Mouse (Mus musculus): ENCODE results near the gene Prrxl1.

Prrxl1 gene

GRCm38 (mm10) chr14:32628584-32628983 lies 29.4 kb downstream of the Prrxl1 start:
- no peak for DNase-seq

- DNase-seq, result no peak
Measured at GRCm38 (mm10) chr14:32632908-32633600, 33.8 kb downstream of the Prrxl1 start.

GRCm38 (mm10) chr14:32634015-32634682 lies 34.9 kb downstream of the Prrxl1 start:
- DNase-seq, result no peak

DNA sequence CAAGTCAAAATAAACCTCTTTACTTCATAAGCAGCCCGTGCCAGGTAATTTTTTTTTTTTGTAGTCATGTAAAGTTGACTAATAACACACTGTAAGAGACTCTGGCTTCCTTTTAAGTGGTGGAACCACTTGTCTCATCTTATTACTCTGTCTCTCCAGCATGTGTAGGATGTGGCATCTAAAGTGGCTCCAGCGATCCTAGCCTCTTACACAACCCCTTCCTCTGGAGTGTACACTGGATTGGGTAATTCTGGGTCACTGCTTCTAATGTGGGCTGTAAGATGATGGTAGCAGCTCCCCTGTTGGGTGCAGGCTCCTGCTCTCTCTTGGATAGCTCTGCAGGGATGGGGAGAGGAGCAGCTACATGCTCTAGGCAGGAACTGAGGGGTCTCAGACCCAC lies 39.3 kb downstream of the Prrxl1 start:
- no peak for DNase-seq

DNA sequence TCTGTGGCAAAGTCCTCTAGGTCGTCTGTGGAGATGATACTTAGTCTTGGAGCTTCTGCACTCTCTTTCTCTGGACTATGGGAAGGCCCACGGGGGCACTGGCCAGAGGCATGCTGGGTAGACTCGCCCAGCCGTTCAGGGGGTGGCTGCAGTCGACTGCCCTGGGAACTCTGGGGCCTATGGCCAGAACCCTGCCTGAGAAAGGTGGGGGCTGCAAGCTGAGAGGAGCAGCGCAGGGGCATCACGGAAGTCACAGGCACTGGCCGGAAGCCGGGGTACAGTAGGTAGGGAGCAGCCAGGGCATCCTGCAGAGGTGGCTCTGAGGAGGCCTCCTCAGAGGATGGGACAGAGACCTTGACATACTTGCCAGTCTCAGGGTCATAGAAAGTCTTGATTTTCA lies 60.6 kb downstream of the Prrxl1 start:
- no peak for DNase-seq

GRCm38 (mm10) chr14:32663099-32663498 lies 63.9 kb downstream of the Prrxl1 start:
- DNase-seq, result no peak

DNA sequence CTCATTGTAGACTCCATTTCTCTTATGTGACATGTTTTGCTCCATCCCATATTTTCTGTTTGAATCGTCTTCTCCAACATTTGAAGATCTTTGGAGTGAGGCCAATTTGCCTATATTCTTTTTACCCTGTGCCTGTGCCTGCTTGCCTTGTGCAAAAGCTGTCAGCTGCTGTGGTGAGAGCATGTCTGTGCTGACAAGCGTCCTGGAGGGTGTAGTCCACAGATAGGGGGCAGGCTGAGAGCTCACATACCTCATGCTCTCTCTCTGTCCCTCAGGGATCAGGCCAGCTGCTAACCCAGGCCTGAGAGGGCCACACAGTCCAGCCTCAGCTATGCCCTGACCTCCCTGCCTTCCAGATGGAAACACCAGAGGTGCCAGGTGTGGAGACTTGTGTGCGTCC lies 74.0 kb downstream of the Prrxl1 start:
- DNase-seq, result no peak

- DNase-seq, result no peak
Measured at GRCm38 (mm10) chr14:32678565-32678964, 79.4 kb downstream of the Prrxl1 start.

- no peak for DNase-seq
Measured at GRCm38 (mm10) chr14:32681603-32682002, 82.4 kb downstream of the Prrxl1 start.

DNA sequence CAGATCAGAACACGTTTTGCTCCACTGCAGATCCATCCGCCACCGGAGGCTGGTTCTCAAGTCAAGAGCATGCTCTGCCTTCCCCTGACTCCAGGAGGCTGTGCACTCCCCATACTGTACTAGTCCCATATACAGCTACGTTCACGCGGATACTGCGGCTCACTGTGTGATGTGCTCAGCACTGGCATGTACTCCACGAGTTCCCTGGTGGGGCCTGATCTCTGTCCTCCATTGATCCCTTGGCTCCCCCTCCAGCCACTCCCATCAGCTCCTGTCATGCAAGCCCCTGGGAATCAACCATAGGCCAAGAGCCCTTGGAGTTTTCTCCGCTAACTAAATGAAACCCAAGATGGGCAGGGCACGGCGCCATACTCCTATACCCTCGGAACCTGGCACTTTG lies 83.3 kb downstream of the Prrxl1 start:
- no peak for DNase-seq

DNA sequence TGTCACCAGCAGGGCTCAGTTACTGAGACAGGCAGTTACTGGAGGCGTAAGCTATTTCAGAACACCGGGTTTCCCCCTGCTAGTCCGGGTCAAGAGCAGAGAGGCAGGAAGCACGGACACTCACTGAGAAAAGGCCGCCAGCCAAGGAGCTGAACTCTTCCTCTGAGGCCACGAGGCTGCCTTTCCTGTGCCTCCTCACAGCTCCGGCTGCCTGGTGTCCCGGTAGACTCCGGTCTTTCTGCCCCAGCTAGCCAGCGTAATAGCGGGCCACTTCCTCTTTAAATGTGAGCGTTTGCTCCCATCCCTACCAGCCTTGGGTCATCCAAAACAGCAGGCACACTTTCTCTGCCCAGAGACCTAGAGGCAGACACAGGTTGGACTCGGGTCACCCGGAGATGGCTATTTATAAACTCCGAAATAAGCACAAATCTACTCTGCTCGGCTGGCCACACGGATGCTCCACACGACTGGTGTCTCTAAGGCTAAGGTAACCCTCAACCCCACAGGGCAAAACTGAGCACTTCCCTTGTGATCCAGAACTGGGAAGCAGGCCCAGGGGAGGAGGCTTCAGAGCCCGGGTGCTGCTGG lies 84.1 kb downstream of the Prrxl1 start:
- peak; percentile 35 to 73 for DNase-seq

DNA sequence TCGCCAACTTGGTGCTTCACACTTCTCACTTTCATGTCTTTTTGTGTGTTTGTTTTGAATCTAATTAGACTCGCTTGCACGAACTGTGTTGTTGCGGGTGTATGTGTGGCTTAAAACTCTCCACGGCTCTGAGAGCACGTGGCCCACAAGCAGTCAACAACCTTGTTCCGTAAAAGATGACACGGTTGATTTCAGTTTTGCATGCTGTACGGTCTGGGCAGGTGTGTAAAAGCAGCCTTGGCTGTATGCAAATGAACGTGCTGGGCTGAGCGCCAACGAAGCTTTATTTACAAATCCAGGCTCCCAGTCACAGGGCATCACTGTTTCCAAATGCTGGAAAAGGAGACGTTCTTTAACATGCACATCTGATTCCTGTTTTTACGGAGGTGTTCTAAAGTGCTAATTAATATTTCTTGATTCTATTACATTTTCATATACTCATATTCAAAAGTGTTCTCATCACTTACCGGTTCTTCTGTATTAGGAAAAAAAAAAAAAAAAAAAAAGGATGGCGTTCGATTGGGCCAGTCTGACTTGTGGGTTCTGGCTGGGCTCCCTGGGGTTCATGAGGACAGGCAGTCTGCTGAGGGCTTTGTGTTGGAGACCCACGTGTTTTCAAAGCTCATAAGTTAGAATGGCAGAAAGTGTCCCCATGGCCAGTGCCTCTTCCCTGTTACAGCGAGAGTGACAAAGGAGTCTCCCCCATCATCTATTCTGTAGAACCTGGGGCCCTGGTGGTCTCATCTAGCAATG lies 85.0 kb downstream of the Prrxl1 start:
- DNase-seq, result peak; percentile 53 to 61

DNA sequence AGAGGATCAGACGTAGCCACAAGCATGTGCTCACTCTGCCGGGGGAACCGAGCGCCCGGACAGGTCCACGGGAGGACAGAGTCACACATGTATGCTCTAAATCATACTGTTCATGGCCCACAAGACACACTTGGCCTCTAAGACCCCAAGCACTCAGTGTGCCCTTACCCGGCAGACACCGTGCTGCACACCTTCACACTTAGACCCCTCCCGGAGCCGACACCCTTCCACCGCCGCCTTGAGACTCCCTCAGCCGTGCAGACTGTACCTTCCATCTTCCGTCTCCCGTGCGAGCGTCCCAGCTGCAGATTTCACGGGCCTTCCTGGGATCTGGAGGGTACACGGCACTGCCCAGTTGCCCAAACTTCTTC lies 85.5 kb downstream of the Prrxl1 start:
- DNase-seq, result no peak

DNA sequence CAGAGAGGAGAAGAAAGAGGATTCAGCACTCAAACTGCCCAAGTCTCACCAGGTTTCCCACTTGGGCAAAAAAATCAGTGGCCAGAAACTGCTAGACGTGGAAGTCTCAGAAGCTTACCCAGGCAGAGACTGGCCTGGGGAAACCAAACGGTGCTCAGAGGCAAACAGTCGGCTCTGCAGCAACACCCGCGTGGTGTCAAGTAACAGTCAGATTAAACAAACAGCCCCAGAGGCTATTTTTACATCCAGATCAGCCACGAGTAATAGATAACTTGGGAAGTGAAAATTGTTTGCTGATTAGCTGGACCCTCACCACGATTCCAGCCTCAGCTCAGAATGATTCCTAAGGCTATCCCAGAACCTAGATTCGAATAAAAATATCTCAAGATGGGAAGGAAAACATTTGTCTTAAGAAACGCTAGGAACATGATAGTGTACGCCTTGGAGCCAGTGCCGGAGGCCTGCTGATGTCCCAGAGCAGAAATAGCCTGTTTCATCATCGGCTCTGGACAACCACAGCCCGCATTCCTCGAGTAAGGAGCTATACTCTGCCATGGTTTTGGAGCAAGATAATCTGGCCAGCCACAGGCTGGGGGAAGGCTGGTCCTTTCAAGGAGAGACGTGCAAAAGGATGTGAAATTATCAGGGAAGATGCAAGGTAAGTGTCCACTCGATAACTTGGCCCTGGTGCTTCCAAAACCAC lies 86.1 kb downstream of the Prrxl1 start, which contains the start of gene 3425401B19Rik:
Gene 3425401B19Rik (minus strand): TSS at position 170 of the 703 bp plus-strand sequence.
- DNase-seq, result no peak

DNA sequence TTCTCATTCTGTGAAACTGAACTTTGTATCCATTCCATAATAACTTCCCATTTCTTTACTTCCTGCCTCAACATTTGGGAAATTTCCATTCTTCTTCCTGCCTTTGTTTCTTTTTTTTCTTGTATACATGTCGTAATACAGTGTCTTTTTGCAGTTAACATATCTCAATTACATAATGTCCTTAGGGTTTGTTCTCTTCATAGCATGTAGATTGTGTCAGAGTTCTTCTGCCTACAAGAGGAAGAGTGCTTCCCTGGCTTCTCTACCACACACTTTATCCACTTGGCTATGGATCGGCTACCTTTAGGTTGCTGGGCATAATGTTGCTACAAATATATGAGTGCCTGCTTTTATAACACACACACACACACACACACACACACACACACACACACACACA lies 96.7 kb downstream of the Prrxl1 start:
- no peak for DNase-seq

- no peak for DNase-seq
Measured at GRCm38 (mm10) chr14:32696344-32696743, 97.1 kb downstream of the Prrxl1 start.

GRCm38 (mm10) chr14:32697774-32698173 lies 98.6 kb downstream of the Prrxl1 start:
- DNase-seq, result no peak

GRCm38 (mm10) chr14:32698556-32698955 lies 99.3 kb downstream of the Prrxl1 start:
- no peak for DNase-seq

All from kidney, postnatal 25 days (tissue).